Mouse (Mus musculus): Measurements from ENCODE around the gene Casq1. TPM values are rescaled to one million over a fixed set of nuclear protein-coding genes. Genes with fewer than 3 reads are reported as not detected.
A peak's percentile ranks its signal among the peaks of the same experiment; 100 is the strongest.

The Casq1 gene
- polyA plus RNA-seq, 1 experiment from 2014 or later = 1.7 TPM

GRCm38 (mm10) chr1:172167911-172168310 is 51.8 kb downstream of the Casq1 start:
- no peaks in the 10 kb centered on the region for H3K27me3 ChIP-seq (replicated peaks)
- peaks cover 7% of the 10 kb centered on the region; the same call in 1 of the 2 replicates for H3K4me1 ChIP-seq
- H3K9ac ChIP-seq = no peak overlapping the region
- H3K27ac ChIP-seq = no peak overlapping the region
- no peak for ATAC-seq (replicated peaks)
- no peak overlapping the region for H3K4me2 ChIP-seq
- peaks cover 29% of the 10 kb centered on the region for H3K36me3 ChIP-seq (replicated peaks)
- 84% methylated on average over 5 of the region's 5 CpGs for WGBS
- H3K4me3 ChIP-seq = no peak overlapping the region
- H3K9me3 ChIP-seq = no peaks in the 10 kb centered on the region

- 93% methylated on average over 6 of the region's 6 CpGs for WGBS
- H3K4me2 ChIP-seq = no peak overlapping the region
- H3K4me1 ChIP-seq = peaks cover 7% of the 10 kb centered on the region; the same call in 1 of the 2 replicates
- H3K36me3 ChIP-seq (replicated peaks) = 0 out of 2 replicates have a peak, but pooled peaks cover 10% of the 10 kb centered on the region
- no peak overlapping the region for H3K9ac ChIP-seq
- H3K4me3 ChIP-seq = no peak overlapping the region
- ATAC-seq (replicated peaks) = no peak
- H3K27ac ChIP-seq = no peak overlapping the region
- H3K27me3 ChIP-seq (replicated peaks) = no peaks in the 10 kb centered on the region
- H3K9me3 ChIP-seq = no peaks in the 10 kb centered on the region
Observed at GRCm38 (mm10) chr1:172162959-172163358, 56.7 kb downstream of the Casq1 start.

- no peaks in the 10 kb centered on the region for H3K27me3 ChIP-seq (replicated peaks)
- no peak overlapping the region for H3K4me3 ChIP-seq
- no peak overlapping the region for H3K9ac ChIP-seq
- H3K27ac ChIP-seq = no peak overlapping the region
- H3K36me3 ChIP-seq (replicated peaks) = 0 out of 2 replicates have a peak, but pooled peaks cover 3% of the 10 kb centered on the region
- 93% methylated on average over 1 of the region's 1 CpGs for WGBS
- no peaks in the 10 kb centered on the region for H3K9me3 ChIP-seq
- peaks cover 7% of the 10 kb centered on the region; the same call in 1 of the 2 replicates for H3K4me1 ChIP-seq
- peak; percentile 56; the same call in 1 of the 2 replicates for ATAC-seq (replicated peaks)
- no peak overlapping the region for H3K4me2 ChIP-seq
Observed at GRCm38 (mm10) chr1:172162009-172162408, 57.7 kb downstream of the Casq1 start.

- Histone ChIP-seq H3K27ac (no peak overlapping the region), H3K4me3 (no peak overlapping the region), H3K27me3 (replicated peaks) (no peaks in the 10 kb centered on the region), H3K36me3 (replicated peaks) (0 out of 2 replicates have a peak, but pooled peaks cover 7% of the 10 kb centered on the region), H3K4me2 (no peak overlapping the region), H3K4me1 (peaks cover 7% of the 10 kb centered on the region; the same call in 1 of the 2 replicates), H3K9ac (no peak overlapping the region), H3K9me3 (no peaks in the 10 kb centered on the region)
- no peak for ATAC-seq (replicated peaks)
Observed at GRCm38 (mm10) chr1:172160508-172160907, 59.2 kb downstream of the Casq1 start.

- Histone ChIP-seq H3K9ac (no peak overlapping the region), H3K27me3 (replicated peaks) (no peaks in the 10 kb centered on the region), H3K27ac (no peak overlapping the region), H3K4me3 (no peak overlapping the region), H3K4me2 (no peak overlapping the region), H3K9me3 (no peaks in the 10 kb centered on the region), H3K4me1 (peaks cover 7% of the 10 kb centered on the region; the same call in 1 of the 2 replicates), H3K36me3 (replicated peaks) (0 out of 2 replicates have a peak, but pooled peaks cover 10% of the 10 kb centered on the region)
- no peak for ATAC-seq (replicated peaks)
- WGBS = 85% methylated on average over 4 of the region's 4 CpGs
Observed at GRCm38 (mm10) chr1:172159970-172160369, 59.7 kb downstream of the Casq1 start.

Other genes with a start within 250 kb of the Casq1 start
- gene Vangl2, start 191.4 kb downstream of the Casq1 start, polyA plus RNA-seq (2015; fragmentation: Nextera tagmentation; extraction: Ambion mirVana) = 48.0 and 49.6 TPM in 2 replicates
- 2.0 and 2.5 TPM in 2 replicates for gene Nhlh1, start 162.3 kb downstream of the Casq1 start, polyA plus RNA-seq (2015; fragmentation: Nextera tagmentation; extraction: Ambion mirVana)
- 199 and 209 TPM in 2 replicates for gene Copa, start 137.3 kb downstream of the Casq1 start, polyA plus RNA-seq (2015; fragmentation: Nextera tagmentation; extraction: Ambion mirVana)
- gene Ncstn, start 137.1 kb downstream of the Casq1 start, polyA plus RNA-seq (2015; fragmentation: Nextera tagmentation; extraction: Ambion mirVana) = 116 and 122 TPM in 2 replicates
- 165 and 168 TPM in 2 replicates for gene Pex19, start 93.1 kb downstream of the Casq1 start, polyA plus RNA-seq (2015; fragmentation: Nextera tagmentation; extraction: Ambion mirVana)
- gene Dcaf8, start 71.8 kb downstream of the Casq1 start, polyA plus RNA-seq (2015; fragmentation: Nextera tagmentation; extraction: Ambion mirVana) = 93.0 and 94.7 TPM in 2 replicates
- gene Pea15a, start 13.1 kb downstream of the Casq1 start, polyA plus RNA-seq (2015; fragmentation: Nextera tagmentation; extraction: Ambion mirVana) = 437 and 473 TPM in 2 replicates
- gene Atp1a4, start 38.5 kb upstream of the Casq1 start, polyA plus RNA-seq (2015; fragmentation: Nextera tagmentation; extraction: Ambion mirVana) = 0.05 TPM in 1 of 2 replicates, not detected in the other
- 66.2 and 77.2 TPM in 2 replicates for gene Igsf8, start 41.8 kb upstream of the Casq1 start, polyA plus RNA-seq (2015; fragmentation: Nextera tagmentation; extraction: Ambion mirVana)
- gene Atp1a2, start 78.2 kb upstream of the Casq1 start, polyA plus RNA-seq (2015; fragmentation: Nextera tagmentation; extraction: Ambion mirVana) = 56.5 and 63.1 TPM in 2 replicates
- 5.6 and 5.9 TPM in 2 replicates for gene Kcnj9, start 109.5 kb upstream of the Casq1 start, polyA plus RNA-seq (2015; fragmentation: Nextera tagmentation; extraction: Ambion mirVana)
- 1.8 TPM in 2 replicates for gene Kcnj10, start 121.3 kb upstream of the Casq1 start, polyA plus RNA-seq (2015; fragmentation: Nextera tagmentation; extraction: Ambion mirVana)
- gene Pigm, start 156.7 kb upstream of the Casq1 start, polyA plus RNA-seq (2015; fragmentation: Nextera tagmentation; extraction: Ambion mirVana) = 4.0 and 4.1 TPM in 2 replicates

Measured in midbrain, embryonic 15.5 days (tissue).